Mouse (Mus musculus) skeletal muscle tissue, adult 2 months (tissue): ENCODE results near the gene Pex5l.

Experiments
- DNase-seq: peaks from one replicate; pipeline ENCODE4 v3.0.0-alpha.2; 2012; ENCODE audit warnings: low read depth, low spot score

The Pex5l gene

GRCm38 (mm10) chr3:33142901-33143461, at the start of gene Pex5l:
Gene Pex5l, minus strand, starts transcription at chr3:33143247.
- DNase-seq, result no peak

- no peak for DNase-seq
These were observed 22.1 kb upstream of the Pex5l start for GRCm38 (mm10) chr3:33165186-33165585.

- no peak for DNase-seq
These were observed 20.8 kb upstream of the Pex5l start for GRCm38 (mm10) chr3:33163821-33164220.

GRCm38 (mm10) chr3:33143592-33143991, 545 bp upstream of the Pex5l start:
- no peak for DNase-seq

- no peak for DNase-seq
These were observed 649 bp downstream of the Pex5l start for GRCm38 (mm10) chr3:33142398-33142797.

GRCm38 (mm10) chr3:33129944-33130343, 13.1 kb downstream of the Pex5l start:
- no peak for DNase-seq

- DNase-seq, result no peak
These were observed 18.3 kb downstream of the Pex5l start for GRCm38 (mm10) chr3:33124796-33125195.

- no peak for DNase-seq
These were observed 37.3 kb downstream of the Pex5l start for GRCm38 (mm10) chr3:33105785-33106184.

- DNase-seq, result no peak
These were observed 39.5 kb downstream of the Pex5l start for GRCm38 (mm10) chr3:33103501-33103900.

GRCm38 (mm10) chr3:33098550-33099295, 44.3 kb downstream of the Pex5l start:
- no peak for DNase-seq

GRCm38 (mm10) chr3:33093646-33094045, 49.4 kb downstream of the Pex5l start:
- DNase-seq, result no peak

- no peak for DNase-seq
These were observed 53.0 kb downstream of the Pex5l start for GRCm38 (mm10) chr3:33090001-33090400.

- no peak for DNase-seq
These were observed 53.6 kb downstream of the Pex5l start for GRCm38 (mm10) chr3:33089470-33089869.

- no peak for DNase-seq
These were observed 54.8 kb downstream of the Pex5l start for GRCm38 (mm10) chr3:33088276-33088675.

GRCm38 (mm10) chr3:33082806-33083338, 60.2 kb downstream of the Pex5l start:
- no peak for DNase-seq

- no peak for DNase-seq
These were observed 61.3 kb downstream of the Pex5l start for GRCm38 (mm10) chr3:33081793-33082192.

GRCm38 (mm10) chr3:33079658-33080057, 63.4 kb downstream of the Pex5l start:
- no peak for DNase-seq

GRCm38 (mm10) chr3:33079171-33079570, 63.9 kb downstream of the Pex5l start:
- DNase-seq, result no peak

- no peak for DNase-seq
These were observed 67.4 kb downstream of the Pex5l start for GRCm38 (mm10) chr3:33075696-33076095.

- DNase-seq, result no peak
These were observed 68.6 kb downstream of the Pex5l start for GRCm38 (mm10) chr3:33074266-33074981.

- no peak for DNase-seq
These were observed 69.2 kb downstream of the Pex5l start for GRCm38 (mm10) chr3:33073905-33074265.

- DNase-seq, result no peak
These were observed 72.3 kb downstream of the Pex5l start for GRCm38 (mm10) chr3:33070771-33071170.

GRCm38 (mm10) chr3:33068146-33068545, 74.9 kb downstream of the Pex5l start:
- no peak for DNase-seq
